Mouse (Mus musculus) liver, embryonic 16.5 days (tissue): ENCODE results near the gene Taf3. TPM values are rescaled to one million over a fixed set of nuclear protein-coding genes. Genes with fewer than 3 reads are reported as not detected.

Experiments
- ATAC-seq: fragments of 200-750 bp; cut with Nextera tagmentation; 2 replicates; pipeline ENCODE4 v1.8.0; 2017; ENCODE audit warnings: low read depth, mild to moderate bottlenecking, moderate number of reproducible peaks, moderate library complexity
- H3K27ac ChIP-seq: fragments of 300-500 bp; sonication (generic); 2 replicates; pipeline ENCODE4 v1.5.1; 2014; ENCODE audit warnings: mild to moderate bottlenecking, low read length
- H3K27me3 ChIP-seq: fragments of 300-500 bp; sonication (generic); 2 replicates; pipeline ENCODE4 v1.6.1; 2014; ENCODE audit warnings: low read depth, low read length, mixed read lengths; ENCODE audit not compliant: control insufficient read depth, insufficient read depth
- H3K36me3 ChIP-seq: fragments of 300-500 bp; sonication (generic); 2 replicates; pipeline ENCODE4 v1.6.1; 2014; ENCODE audit warnings: mild to moderate bottlenecking; ENCODE audit not compliant: control insufficient read depth, insufficient read depth
- H3K4me1 ChIP-seq: fragments of 300-500 bp; sonication (generic); 2 replicates; pipeline ENCODE4 v1.6.1; 2014; ENCODE audit warnings: low read depth, low read length, mixed read lengths; ENCODE audit not compliant: control insufficient read depth
- H3K4me2 ChIP-seq: fragments of 300-500 bp; sonication (generic); 2 replicates; pipeline ENCODE4 v1.6.1; 2014; ENCODE audit warnings: low read depth, low read length, mixed read lengths
- H3K4me3 ChIP-seq: fragments of 300-500 bp; sonication (generic); 2 replicates; pipeline ENCODE4 v1.5.1; 2014; ENCODE audit warnings: low read depth, mild to moderate bottlenecking, low read length
- H3K9ac ChIP-seq: fragments of 300-500 bp; sonication (generic); 2 replicates; pipeline ENCODE4 v1.6.1; 2014; ENCODE audit warnings: low read depth, low read length
- H3K9me3 ChIP-seq: fragments of 300-500 bp; sonication (generic); replicated peaks from 2 replicates; pipeline ENCODE4 v1.6.1; 2016; ENCODE audit warnings: low read length; ENCODE audit not compliant: control insufficient read depth
- WGBS: fragments of 180-500 bp; shearing (Covaris S2); extraction: QIAGEN DNeasy Blood & Tissue Kit; methylation state at CpG from one replicate; pipeline ENCODE4 v1.1.7; 2014; ENCODE audit not compliant: insufficient replicate concordance; 5-methylcytosine and 5-hydroxymethylcytosine counted together
- polyA plus RNA-seq: library from polyadenylated mRNA; unstranded; fragments of >200 nt; fragmentation: Nextera tagmentation; extraction: Ambion mirVana; gene quantifications from 2 replicates; pipeline ENCODE4 v1.2.1, GENCODE M21; 2015

Taf3 gene
- polyA plus RNA-seq, 1 experiment from 2014 or later = 5.7 TPM

- H3K4me2 ChIP-seq = no peak overlapping the region
- no peaks in the 10 kb centered on the region for H3K9me3 ChIP-seq
- no peak overlapping the region for H3K9ac ChIP-seq
- no peak for ATAC-seq
- peaks cover 5% of the 10 kb centered on the region for H3K4me1 ChIP-seq
- no peak overlapping the region for H3K27ac ChIP-seq
- 54% methylated on average over 9 of the region's 9 CpGs for WGBS
- H3K27me3 ChIP-seq = no peaks in the 10 kb centered on the region
- no peaks in the 10 kb centered on the region for H3K36me3 ChIP-seq
- H3K4me3 ChIP-seq = no peak overlapping the region
Measured at GRCm38 (mm10) chr2:9955576-9956535, 92.5 kb downstream of the Taf3 start.

DNA sequence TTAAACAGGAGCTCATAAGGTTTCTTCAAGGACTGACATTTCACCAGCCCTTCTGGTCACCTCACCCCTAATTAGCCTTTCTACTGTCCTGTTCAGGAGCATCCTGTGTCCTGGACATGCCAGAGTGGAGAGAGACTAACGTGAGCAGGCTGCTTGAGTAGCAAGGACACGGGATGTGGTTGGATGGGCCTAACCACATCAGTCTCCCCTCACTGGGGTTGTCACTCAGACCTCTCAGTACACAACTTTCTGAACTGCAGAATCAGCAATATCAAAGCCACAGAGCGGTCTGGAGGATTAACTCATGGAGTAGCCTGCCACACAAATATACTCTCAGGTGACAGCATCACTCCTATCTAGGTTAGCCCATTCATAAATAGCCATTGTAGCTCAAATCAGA, 101.7 kb downstream of the Taf3 start:
- H3K36me3 ChIP-seq = no peaks in the 10 kb centered on the region
- WGBS = 31% methylated on average over 3 of the region's 3 CpGs
- H3K27ac ChIP-seq = no peak overlapping the region

DNA sequence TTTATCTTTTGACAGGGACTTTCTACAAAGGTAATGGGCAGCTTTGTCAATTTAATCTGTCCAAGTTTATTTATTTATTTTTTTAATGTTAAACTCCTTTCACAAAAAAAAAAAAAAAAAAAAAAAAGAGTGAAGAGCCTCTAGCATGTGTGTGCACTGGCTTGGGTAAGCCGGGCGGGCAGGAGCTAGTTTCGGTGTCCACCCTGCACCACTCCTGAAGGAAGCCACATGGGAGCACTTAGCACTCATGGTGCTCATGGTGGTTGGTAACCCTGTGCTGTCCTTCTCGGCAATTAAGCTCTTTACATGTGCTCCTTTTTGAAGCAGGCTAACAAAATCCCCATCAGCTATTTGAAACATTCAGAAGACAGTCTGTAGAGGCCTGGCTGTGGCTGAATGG, 102.8 kb downstream of the Taf3 start:
- no peaks in the 10 kb centered on the region for H3K36me3 ChIP-seq
- H3K9ac ChIP-seq = no peak overlapping the region
- ATAC-seq = no peak
- WGBS = 86% methylated on average over 4 of the region's 4 CpGs
- no peaks in the 10 kb centered on the region for H3K9me3 ChIP-seq
- H3K27ac ChIP-seq = no peak overlapping the region
- H3K4me3 ChIP-seq = no peak overlapping the region
- no peaks in the 10 kb centered on the region for H3K4me1 ChIP-seq
- no peaks in the 10 kb centered on the region for H3K27me3 ChIP-seq
- no peak overlapping the region for H3K4me2 ChIP-seq

More for the DNA sequence above, 101.7 kb downstream of the Taf3 start:
- no peak overlapping the region for H3K9ac ChIP-seq
- no peak overlapping the region for H3K4me2 ChIP-seq
- no peaks in the 10 kb centered on the region for H3K9me3 ChIP-seq
- H3K4me3 ChIP-seq = no peak overlapping the region
- no peaks in the 10 kb centered on the region for H3K27me3 ChIP-seq
- ATAC-seq = no peak
- H3K4me1 ChIP-seq = no peaks in the 10 kb centered on the region

GRCm38 (mm10) chr2:9943011-9943410, 105.4 kb downstream of the Taf3 start:
- Histone ChIP-seq H3K4me1 (no peaks in the 10 kb centered on the region), H3K4me3 (no peak overlapping the region), H3K9ac (no peak overlapping the region), H3K27ac (no peak overlapping the region), H3K27me3 (no peaks in the 10 kb centered on the region), H3K36me3 (no peaks in the 10 kb centered on the region), H3K4me2 (no peak overlapping the region), H3K9me3 (no peaks in the 10 kb centered on the region)
- WGBS = 64% methylated on average over 1 of the region's 1 CpGs
- ATAC-seq = no peak

DNA sequence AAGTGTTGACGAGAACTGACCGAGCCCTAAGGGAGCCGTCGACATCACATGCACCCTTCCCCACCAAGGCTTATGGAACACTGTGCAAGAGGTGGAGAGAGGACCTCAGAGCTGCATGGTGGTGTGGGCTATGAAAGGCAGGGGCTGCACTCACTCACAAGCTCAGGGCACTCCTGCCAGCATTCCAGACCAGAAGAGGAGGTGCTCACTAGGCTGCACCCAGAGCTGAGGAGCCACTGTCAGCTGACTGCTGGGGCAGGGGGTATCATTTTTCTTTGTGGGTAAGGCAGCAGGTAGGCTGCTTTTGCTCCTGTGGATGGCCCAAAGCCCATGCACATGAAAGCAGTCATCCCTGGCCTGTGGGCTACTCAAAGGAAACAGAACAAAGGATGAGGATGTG, 109.1 kb downstream of the Taf3 start:
- Histone ChIP-seq H3K36me3 (no peaks in the 10 kb centered on the region), H3K4me1 (no peaks in the 10 kb centered on the region), H3K9ac (no peak overlapping the region), H3K27ac (no peak overlapping the region), H3K27me3 (no peaks in the 10 kb centered on the region), H3K4me3 (no peak overlapping the region), H3K4me2 (no peak overlapping the region), H3K9me3 (no peaks in the 10 kb centered on the region)
- ATAC-seq = no peak
- WGBS = 78% methylated on average over 4 of the region's 4 CpGs

DNA sequence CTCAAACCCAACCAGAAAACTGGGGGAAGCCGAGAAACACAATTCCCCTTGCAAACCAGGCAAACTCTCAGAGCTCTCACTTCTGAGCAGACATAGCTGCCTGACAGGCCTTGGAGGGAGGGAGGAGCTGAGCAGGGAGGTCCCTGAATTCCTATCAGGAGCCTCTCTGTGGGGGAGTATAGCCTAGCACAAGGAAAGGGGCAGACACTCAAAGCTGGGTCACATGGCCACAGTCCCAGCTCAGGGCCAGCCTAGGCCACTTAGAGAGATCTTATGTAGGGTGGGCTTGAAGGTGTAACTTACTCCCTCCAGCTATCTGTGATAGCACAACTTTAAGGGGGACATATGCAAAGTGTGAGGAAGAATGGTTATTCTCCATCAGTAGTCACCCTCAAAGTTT, 112.4 kb downstream of the Taf3 start:
- H3K27me3 ChIP-seq = no peaks in the 10 kb centered on the region
- H3K9ac ChIP-seq = no peak overlapping the region
- H3K9me3 ChIP-seq = no peaks in the 10 kb centered on the region
- H3K36me3 ChIP-seq = no peaks in the 10 kb centered on the region
- H3K4me3 ChIP-seq = no peak overlapping the region
- no peak overlapping the region for H3K4me2 ChIP-seq
- no peak overlapping the region for H3K27ac ChIP-seq
- WGBS = no CpG with 5 or more reads among the region's 1 CpGs
- ATAC-seq = no peak
- no peaks in the 10 kb centered on the region for H3K4me1 ChIP-seq

- Histone ChIP-seq H3K9ac (no peak overlapping the region), H3K4me3 (no peak overlapping the region), H3K9me3 (no peaks in the 10 kb centered on the region), H3K27ac (no peak overlapping the region), H3K4me1 (no peaks in the 10 kb centered on the region), H3K36me3 (no peaks in the 10 kb centered on the region), H3K4me2 (no peak overlapping the region), H3K27me3 (no peaks in the 10 kb centered on the region)
- no peak for ATAC-seq
- 65% methylated on average over 4 of the region's 4 CpGs for WGBS
Measured at GRCm38 (mm10) chr2:9926905-9927283, 121.5 kb downstream of the Taf3 start.

DNA sequence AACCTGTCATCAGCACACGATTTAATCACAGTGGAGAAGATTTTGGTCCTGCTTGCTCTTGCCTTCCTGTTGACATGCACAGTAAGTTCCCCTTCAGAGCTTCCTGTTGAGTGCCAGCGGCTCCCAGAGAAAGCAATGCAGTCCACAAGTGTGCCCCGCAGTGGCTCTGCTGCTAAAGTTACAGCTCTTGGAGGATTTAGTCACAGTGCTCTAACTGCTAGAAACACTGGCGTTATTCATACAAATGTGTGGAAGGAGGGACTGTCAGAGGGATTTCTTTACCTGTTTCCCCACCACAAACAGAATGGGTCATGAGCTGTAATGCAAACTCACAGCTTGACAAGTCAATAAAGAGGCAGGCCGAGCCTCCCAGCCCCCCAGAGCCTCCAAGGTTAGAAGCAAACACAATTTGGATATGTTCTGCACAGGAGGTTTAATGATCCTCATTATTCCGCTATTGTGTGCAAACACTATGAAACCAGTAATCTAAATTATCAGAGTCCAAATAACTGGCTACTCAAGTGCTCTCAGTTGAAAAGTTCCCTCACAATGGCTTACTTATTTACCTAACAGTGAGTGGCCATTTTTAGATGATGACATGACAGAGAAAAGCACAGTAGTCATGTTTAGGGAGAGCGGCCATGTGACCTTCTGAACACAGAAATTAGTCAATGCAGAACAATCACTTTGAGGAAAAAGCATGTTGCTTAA, 122.0 kb downstream of the Taf3 start:
- Histone ChIP-seq H3K36me3 (no peaks in the 10 kb centered on the region), H3K9ac (no peak overlapping the region), H3K4me3 (no peak overlapping the region), H3K9me3 (no peaks in the 10 kb centered on the region), H3K4me2 (no peak overlapping the region; the same call in 1 of the 2 replicates), H3K4me1 (no peaks in the 10 kb centered on the region), H3K27me3 (no peaks in the 10 kb centered on the region), H3K27ac (peak overlapping the region; percentile 61)
- WGBS = 31% methylated on average over 7 of the region's 7 CpGs
- ATAC-seq = peak; percentile 77
